Mouse (Mus musculus): Measurements from ENCODE around the gene Nupr1.
A peak's percentile ranks its signal among the peaks of the same experiment; 100 is the strongest.

Nupr1 gene

DNA sequence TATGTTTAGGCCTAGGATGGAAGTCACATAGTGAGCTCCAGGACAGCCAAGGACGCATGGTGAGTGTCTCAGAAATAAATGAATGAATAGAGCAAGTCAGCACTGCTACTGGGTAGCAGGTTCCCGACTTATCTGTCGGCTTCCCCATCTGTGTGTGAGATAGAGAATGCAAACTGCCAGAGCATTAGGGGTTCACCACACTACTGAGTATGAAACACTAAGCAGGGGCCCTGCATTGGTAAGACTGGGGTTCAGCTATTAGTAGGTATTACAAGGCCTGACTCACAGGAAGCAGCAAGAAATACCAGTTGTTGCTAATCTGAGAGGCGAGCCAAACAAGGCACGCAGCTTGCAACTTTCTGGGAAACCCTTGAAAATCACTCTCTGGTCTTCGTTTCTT, 31.7 kb downstream of the Nupr1 start:
- no peak for DNase-seq (ENCODE audit: low read depth, low spot score)

GRCm38 (mm10) chr7:126596414-126596813, 34.2 kb downstream of the Nupr1 start:
- no peak for DNase-seq (ENCODE audit: low read depth, low spot score)

GRCm38 (mm10) chr7:126595890-126596289, 34.8 kb downstream of the Nupr1 start:
- DNase-seq (ENCODE audit: low read depth, low spot score) = no peak

- no peak for DNase-seq (ENCODE audit: low read depth, low spot score)
These were observed 35.6 kb downstream of the Nupr1 start, which contains the start of gene Il27 for GRCm38 (mm10) chr7:126594862-126595561. Il27 (minus strand) TSS chr7:126594941.

- no peak for DNase-seq (ENCODE audit: low read depth, low spot score)
These were observed 42.9 kb downstream of the Nupr1 start for GRCm38 (mm10) chr7:126587779-126588178.

- no peak for DNase-seq (ENCODE audit: low read depth, low spot score)
These were observed 43.8 kb downstream of the Nupr1 start for GRCm38 (mm10) chr7:126586839-126587238.

GRCm38 (mm10) chr7:126585717-126586116, 44.9 kb downstream of the Nupr1 start, which contains the start of gene Cln3:
Cln3 (minus strand) TSS chr7:126585817.
- DNase-seq (ENCODE audit: low read depth, low spot score) = no peak

GRCm38 (mm10) chr7:126584506-126584977, 46.1 kb downstream of the Nupr1 start, which contains the start of gene Apobr:
Apobr (plus strand) TSS chr7:126584942.
- no peak for DNase-seq (ENCODE audit: low read depth, low spot score)

GRCm38 (mm10) chr7:126583761-126584160, 46.9 kb downstream of the Nupr1 start:
- no peak for DNase-seq (ENCODE audit: low read depth, low spot score)

GRCm38 (mm10) chr7:126583251-126583709, 47.4 kb downstream of the Nupr1 start:
- peak; percentile 82 for DNase-seq (ENCODE audit: low read depth, low spot score)

DNA sequence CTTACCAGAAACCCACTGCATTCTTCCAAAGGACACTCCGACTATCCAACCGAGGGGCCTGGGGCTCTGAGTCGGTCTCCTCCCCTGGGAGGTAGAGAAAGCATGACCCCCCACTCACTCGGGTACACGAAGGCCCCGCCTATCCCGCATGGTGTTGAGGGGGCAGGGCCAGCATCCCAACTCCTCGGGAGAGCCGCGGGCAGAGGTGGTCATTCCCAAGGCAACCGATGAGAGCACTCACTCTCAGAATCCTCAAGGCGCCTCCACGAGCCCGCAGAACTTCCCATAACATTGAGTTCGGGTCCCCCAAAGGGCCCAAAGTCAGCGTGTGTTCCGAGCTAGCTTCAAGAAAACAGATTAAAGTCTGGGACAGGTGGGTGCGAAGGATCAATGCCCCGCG, 47.9 kb downstream of the Nupr1 start:
- no peak for DNase-seq (ENCODE audit: low read depth, low spot score)

DNA sequence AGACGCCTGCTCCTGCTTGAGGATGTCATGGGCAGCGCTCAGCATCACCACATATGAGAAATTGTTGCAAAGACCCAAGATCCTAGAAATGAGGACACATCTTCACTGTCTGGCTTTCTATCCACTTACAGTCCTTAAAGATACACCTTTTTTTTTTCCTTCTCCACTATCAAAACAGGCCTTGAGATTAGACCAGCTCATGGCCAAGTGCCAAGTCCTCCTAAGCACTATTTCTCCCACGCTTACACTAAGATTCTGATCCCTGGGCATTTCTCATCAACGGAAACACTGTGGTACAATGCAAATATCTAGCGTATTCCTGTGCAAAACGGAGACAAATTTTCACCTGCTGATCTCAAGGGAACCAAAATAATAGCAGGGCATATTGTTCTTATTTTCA, 49.0 kb downstream of the Nupr1 start:
- DNase-seq (ENCODE audit: low read depth, low spot score) = no peak

DNA sequence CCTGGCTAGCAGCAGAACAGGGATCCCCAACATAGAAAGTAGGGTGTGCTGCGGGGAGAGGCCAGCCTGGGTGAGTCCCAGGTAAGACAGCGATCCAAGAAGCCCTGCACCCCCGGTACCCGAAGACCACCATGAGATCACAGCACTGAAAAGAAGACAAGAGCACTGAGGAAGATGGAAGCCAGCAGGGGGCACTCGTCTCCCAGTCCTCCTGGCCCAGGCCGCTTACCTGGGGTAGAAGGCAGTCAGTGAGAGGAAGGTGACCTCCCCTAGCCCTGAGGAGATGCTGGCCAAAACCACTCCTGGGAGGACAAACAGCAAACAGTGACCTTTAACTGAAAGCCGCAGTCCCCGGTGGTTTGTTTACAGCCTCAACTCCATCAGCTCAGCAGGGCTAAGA, 51.5 kb downstream of the Nupr1 start:
- DNase-seq (ENCODE audit: low read depth, low spot score) = peak; percentile 65

DNA sequence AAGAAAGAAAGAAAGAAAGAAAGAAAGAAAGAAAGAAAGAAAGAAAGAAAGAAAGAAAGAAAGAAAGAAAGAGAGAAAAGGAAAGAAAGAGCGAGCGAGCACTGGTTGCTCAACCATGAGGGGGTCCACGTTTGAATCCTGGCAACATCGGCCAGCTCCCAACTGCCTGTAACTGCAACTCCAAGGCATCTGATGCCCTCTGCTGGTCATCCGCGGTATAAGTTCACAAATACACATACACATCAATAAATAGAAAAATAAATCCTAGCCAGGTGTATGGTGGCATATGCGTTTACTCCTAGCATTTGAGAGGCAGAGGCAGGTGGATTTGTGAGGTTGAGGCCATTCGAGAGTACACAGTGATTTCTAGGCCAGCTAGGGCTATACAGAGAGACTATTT, 53.7 kb downstream of the Nupr1 start:
- DNase-seq (ENCODE audit: low read depth, low spot score) = peak; percentile 78

Measured in A20 (cell line).